Mouse (Mus musculus): ENCODE measurements around the gene Hist1h2ba. TPM values are rescaled to one million over a fixed set of nuclear protein-coding genes. Genes with fewer than 3 reads are reported as not detected.

The Hist1h2ba gene
- polyA plus RNA-seq, 1 experiment from 2014 or later: not detected

DNA sequence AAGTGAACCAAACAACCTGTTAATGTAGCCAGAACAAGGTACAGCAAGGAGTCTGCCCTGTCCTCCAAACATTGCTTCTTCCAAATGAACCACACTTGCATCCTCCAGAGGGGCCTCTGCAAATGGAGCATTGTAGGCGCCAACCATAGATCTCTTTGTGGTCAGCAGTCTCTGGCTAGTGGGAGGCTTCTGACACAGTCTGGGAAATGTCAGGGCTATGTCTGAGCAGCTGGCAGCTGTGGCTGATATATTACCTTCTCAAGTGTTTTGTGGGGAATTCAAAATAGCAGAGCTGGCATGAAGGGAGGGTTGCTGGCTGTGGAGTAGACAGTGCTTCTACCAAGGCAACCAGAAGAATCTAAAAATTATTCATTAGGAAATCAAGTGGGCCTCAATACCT lies 17.8 kb downstream of the Hist1h2ba start:
- Histone ChIP-seq H3K4me3 (ENCODE audit: low read depth, low read length) (no peak overlapping the region), H3K27ac (ENCODE audit: low read length) (no peak overlapping the region), H3K9me3 (ENCODE audit: control insufficient read depth, low read depth, low read length) (no peaks in the 10 kb centered on the region), H3K4me2 (replicated peaks; ENCODE audit: low read depth, low read length) (no peak overlapping the region), H3K27me3 (ENCODE audit: control insufficient read depth, insufficient read depth, low read length) (no peaks in the 10 kb centered on the region), H3K9ac (replicated peaks; ENCODE audit: low read depth, low read length) (no peak overlapping the region), H3K36me3 (ENCODE audit: control insufficient read depth, insufficient read depth, low read length) (no peaks in the 10 kb centered on the region), H3K4me1 (ENCODE audit: control insufficient read depth, insufficient read depth, low read length) (0 out of 2 replicates have a peak, but pooled peaks cover 5% of the 10 kb centered on the region)
- 61% methylated on average over 1 of the region's 1 CpGs for WGBS
- ATAC-seq (ENCODE audit: insufficient number of reproducible peaks, insufficient read depth, low FRiP score, low read depth): no peak

DNA sequence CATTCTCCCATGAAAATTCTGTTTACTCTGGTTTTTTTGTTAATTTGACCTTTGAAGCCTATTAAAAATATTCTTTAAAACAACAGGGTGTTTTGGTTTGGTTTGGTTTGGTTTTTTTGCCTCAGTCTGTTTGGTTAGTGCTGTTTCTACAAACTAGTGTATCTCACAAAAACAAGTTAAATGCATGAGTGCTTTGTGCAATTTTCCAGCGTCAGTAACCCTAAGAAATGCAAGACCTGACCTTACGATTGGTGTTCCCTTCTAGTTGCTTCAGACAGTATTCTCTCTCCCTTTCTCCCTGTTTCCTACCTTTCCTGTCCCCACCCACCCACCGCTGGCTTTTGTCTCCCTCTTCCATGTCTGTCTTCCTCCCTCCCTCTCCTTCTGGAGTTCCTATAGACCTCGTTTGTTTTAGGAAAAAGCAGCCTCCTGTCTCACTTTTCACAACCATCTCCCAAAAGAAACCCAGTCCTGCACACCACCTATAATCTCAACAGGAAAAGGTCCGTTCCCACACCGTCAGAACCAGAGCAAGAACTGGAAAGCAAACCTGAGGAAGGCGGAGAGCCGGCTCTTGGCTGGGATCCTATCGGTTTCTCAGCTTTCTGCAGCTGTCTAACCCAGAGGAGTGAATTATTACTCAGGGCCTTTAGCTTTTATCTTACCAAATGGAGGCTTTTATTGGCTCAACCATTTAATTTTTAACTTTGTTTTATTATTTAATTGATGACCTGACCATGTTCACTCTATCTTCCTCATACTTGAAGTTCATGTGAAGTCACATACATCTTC lies 19.4 kb downstream of the Hist1h2ba start, which contains the start of gene Slc17a4:
Slc17a4 (minus strand) TSS at position 634 of the 792 bp plus-strand sequence.
- Histone ChIP-seq H3K9ac (replicated peaks; ENCODE audit: low read depth, low read length) (no peak within 1 kb of the TSS), H3K9me3 (ENCODE audit: control insufficient read depth, low read depth, low read length) (no peaks in the 10 kb centered on the region), H3K4me2 (replicated peaks; ENCODE audit: low read depth, low read length) (no peak within 1 kb of the TSS), H3K27ac (ENCODE audit: low read length) (no peak within 1 kb of the TSS), H3K4me1 (ENCODE audit: control insufficient read depth, insufficient read depth, low read length) (0 out of 2 replicates have a peak, but pooled peaks cover 5% of the 10 kb centered on the region), H3K27me3 (ENCODE audit: control insufficient read depth, insufficient read depth, low read length) (no peaks in the 10 kb centered on the region), H3K36me3 (ENCODE audit: control insufficient read depth, insufficient read depth, low read length) (no peaks in the 10 kb centered on the region), H3K4me3 (ENCODE audit: low read depth, low read length) (no peak within 1 kb of the TSS)
- 50% methylated on average over 9 of the region's 9 CpGs for WGBS
- ATAC-seq (ENCODE audit: insufficient number of reproducible peaks, insufficient read depth, low FRiP score, low read depth): no peak

DNA sequence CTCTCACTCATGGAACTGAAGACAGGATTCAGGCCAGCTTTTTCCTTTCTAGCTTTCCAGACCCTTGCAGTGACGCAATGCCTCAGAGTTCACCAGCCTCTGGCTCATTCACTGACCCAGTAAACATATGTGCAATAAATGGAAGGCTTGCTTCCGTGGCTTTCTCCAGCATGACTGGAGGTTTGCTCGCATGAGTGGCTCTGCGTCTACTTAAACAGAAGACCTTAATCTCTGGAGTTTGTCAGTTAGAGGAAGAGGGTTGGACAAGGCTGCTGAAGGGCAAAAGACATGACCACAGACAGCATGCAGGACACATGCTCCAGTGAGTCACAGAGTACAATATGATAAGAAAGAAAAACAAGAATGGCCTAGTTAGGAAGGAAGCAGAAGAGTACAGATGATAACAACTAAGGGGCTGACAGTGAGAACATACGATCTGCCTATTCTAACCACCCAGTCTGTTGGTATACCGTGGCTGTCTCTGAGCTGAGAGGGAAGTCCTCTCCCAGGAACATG lies 20.1 kb downstream of the Hist1h2ba start:
- Histone ChIP-seq H3K4me1 (ENCODE audit: control insufficient read depth, insufficient read depth, low read length) (0 out of 2 replicates have a peak, but pooled peaks cover 5% of the 10 kb centered on the region), H3K9ac (replicated peaks; ENCODE audit: low read depth, low read length) (no peak overlapping the region), H3K36me3 (ENCODE audit: control insufficient read depth, insufficient read depth, low read length) (no peaks in the 10 kb centered on the region), H3K9me3 (ENCODE audit: control insufficient read depth, low read depth, low read length) (no peaks in the 10 kb centered on the region), H3K4me2 (replicated peaks; ENCODE audit: low read depth, low read length) (no peak overlapping the region), H3K4me3 (ENCODE audit: low read depth, low read length) (no peak overlapping the region), H3K27ac (ENCODE audit: low read length) (no peak overlapping the region), H3K27me3 (ENCODE audit: control insufficient read depth, insufficient read depth, low read length) (no peaks in the 10 kb centered on the region)
- 52% methylated on average over 6 of the region's 6 CpGs for WGBS
- no peak for ATAC-seq (ENCODE audit: insufficient number of reproducible peaks, insufficient read depth, low FRiP score, low read depth)

DNA sequence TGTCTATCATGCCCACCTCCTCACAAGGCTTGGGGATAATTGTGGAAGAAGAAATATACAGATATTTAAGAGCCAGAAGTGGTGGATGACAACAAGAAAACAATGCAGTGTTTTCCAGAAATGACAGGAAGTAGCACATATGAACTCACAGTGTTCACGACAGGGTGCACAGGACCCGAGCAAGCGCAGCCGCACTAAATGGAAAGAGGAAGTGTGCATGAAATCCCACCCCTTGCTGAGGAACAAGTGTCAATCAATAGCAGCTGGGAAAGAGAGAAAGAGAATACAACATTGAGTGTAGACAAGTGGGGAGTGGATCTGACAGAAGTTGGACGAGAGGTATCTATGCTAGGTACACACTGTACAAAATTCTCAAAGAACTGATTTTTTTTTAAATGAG lies 22.6 kb downstream of the Hist1h2ba start:
- Histone ChIP-seq H3K4me2 (replicated peaks; ENCODE audit: low read depth, low read length) (no peak overlapping the region), H3K27ac (ENCODE audit: low read length) (no peak overlapping the region), H3K9ac (replicated peaks; ENCODE audit: low read depth, low read length) (no peak overlapping the region), H3K27me3 (ENCODE audit: control insufficient read depth, insufficient read depth, low read length) (no peaks in the 10 kb centered on the region), H3K36me3 (ENCODE audit: control insufficient read depth, insufficient read depth, low read length) (no peaks in the 10 kb centered on the region), H3K4me1 (ENCODE audit: control insufficient read depth, insufficient read depth, low read length) (0 out of 2 replicates have a peak, but pooled peaks cover 5% of the 10 kb centered on the region), H3K4me3 (ENCODE audit: low read depth, low read length) (no peak overlapping the region), H3K9me3 (ENCODE audit: control insufficient read depth, low read depth, low read length) (no peaks in the 10 kb centered on the region)
- WGBS: 89% methylated on average over 5 of the region's 5 CpGs
- no peak for ATAC-seq (ENCODE audit: insufficient number of reproducible peaks, insufficient read depth, low FRiP score, low read depth)

DNA sequence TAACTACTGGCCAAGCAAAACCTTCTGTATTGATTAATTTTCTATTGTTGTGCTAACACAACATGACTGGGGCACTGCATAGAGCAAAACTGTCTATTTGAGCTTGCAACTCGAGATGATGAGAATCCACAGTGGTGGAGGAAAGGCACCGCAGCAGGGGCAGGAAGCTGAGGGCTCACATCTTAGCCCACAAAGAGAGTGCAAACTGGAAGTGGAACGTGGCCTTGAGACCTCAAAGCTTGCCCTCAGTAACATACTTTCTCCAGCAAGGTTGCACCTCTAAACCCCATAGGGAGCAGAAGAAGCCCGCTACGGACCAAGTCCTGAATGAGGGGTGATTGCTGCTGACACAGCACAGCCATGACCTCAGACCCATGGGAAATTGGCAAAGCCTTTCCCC lies 23.8 kb downstream of the Hist1h2ba start:
- no peak overlapping the region for H3K27ac ChIP-seq (ENCODE audit: low read length)
- H3K4me1 ChIP-seq (ENCODE audit: control insufficient read depth, insufficient read depth, low read length): 0 out of 2 replicates have a peak, but pooled peaks cover under 1% of the 10 kb centered on the region
- H3K36me3 ChIP-seq (ENCODE audit: control insufficient read depth, insufficient read depth, low read length): no peaks in the 10 kb centered on the region
- no peaks in the 10 kb centered on the region for H3K9me3 ChIP-seq (ENCODE audit: control insufficient read depth, low read depth, low read length)
- H3K4me2 ChIP-seq (replicated peaks; ENCODE audit: low read depth, low read length): no peak overlapping the region
- H3K27me3 ChIP-seq (ENCODE audit: control insufficient read depth, insufficient read depth, low read length): no peaks in the 10 kb centered on the region
- no peak overlapping the region for H3K4me3 ChIP-seq (ENCODE audit: low read depth, low read length)
- no peak for ATAC-seq (ENCODE audit: insufficient number of reproducible peaks, insufficient read depth, low FRiP score, low read depth)
- 78% methylated on average over 5 of the region's 5 CpGs for WGBS
- H3K9ac ChIP-seq (replicated peaks; ENCODE audit: low read depth, low read length): no peak overlapping the region

DNA sequence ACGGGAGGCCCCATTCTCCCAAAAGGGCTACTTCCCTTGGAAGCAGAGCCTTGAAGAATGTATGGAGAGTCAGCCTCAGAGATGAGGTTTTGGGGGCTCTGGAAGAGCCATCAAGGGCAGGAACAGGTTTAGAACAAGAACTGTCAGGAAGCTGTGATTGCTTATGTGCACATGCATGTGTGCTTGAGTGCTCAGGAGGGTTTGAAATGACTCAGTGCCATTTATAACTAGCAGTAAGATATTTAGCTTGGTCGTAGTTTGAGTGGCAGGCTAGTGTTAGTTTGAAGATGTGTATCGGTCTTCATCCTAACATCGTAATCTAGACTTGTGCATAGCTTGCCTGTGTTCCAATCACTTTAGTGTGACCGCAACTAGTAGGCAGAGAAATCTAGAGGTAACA lies 27.1 kb downstream of the Hist1h2ba start:
- Histone ChIP-seq H3K27ac (ENCODE audit: low read length) (no peak overlapping the region), H3K9ac (replicated peaks; ENCODE audit: low read depth, low read length) (no peak overlapping the region), H3K36me3 (ENCODE audit: control insufficient read depth, insufficient read depth, low read length) (no peaks in the 10 kb centered on the region), H3K27me3 (ENCODE audit: control insufficient read depth, insufficient read depth, low read length) (no peaks in the 10 kb centered on the region), H3K4me2 (replicated peaks; ENCODE audit: low read depth, low read length) (no peak overlapping the region), H3K4me3 (ENCODE audit: low read depth, low read length) (no peak overlapping the region), H3K4me1 (ENCODE audit: control insufficient read depth, insufficient read depth, low read length) (no peaks in the 10 kb centered on the region), H3K9me3 (ENCODE audit: control insufficient read depth, low read depth, low read length) (no peaks in the 10 kb centered on the region)
- WGBS: 92% methylated on average over 5 of the region's 5 CpGs
- ATAC-seq (ENCODE audit: insufficient number of reproducible peaks, insufficient read depth, low FRiP score, low read depth): no peak

DNA sequence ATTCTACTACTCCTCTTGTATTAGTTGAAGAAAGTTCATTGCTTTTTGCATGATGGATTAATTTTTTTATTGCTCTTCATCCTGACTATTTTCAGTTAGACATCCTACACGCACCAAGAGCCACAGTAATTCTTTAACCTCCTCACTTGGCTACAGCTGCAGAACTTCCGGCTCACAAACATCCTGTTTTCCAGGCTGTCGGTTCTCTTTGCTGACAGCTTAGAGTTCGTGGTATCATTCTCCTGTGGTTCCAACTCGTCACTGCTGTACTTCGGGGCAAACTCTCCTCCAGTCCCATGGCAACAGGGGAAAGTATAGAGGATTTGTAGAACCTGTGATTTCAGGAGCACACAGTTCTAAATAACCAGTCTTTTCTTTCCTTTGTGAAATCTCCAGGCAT lies 35.7 kb downstream of the Hist1h2ba start:
- H3K27me3 ChIP-seq (ENCODE audit: control insufficient read depth, insufficient read depth, low read length): no peaks in the 10 kb centered on the region
- ATAC-seq (ENCODE audit: insufficient number of reproducible peaks, insufficient read depth, low FRiP score, low read depth): no peak
- H3K9ac ChIP-seq (replicated peaks; ENCODE audit: low read depth, low read length): no peak overlapping the region
- no peak overlapping the region for H3K4me3 ChIP-seq (ENCODE audit: low read depth, low read length)
- no peak overlapping the region for H3K27ac ChIP-seq (ENCODE audit: low read length)
- no peak overlapping the region for H3K4me2 ChIP-seq (replicated peaks; ENCODE audit: low read depth, low read length)
- no peaks in the 10 kb centered on the region for H3K36me3 ChIP-seq (ENCODE audit: control insufficient read depth, insufficient read depth, low read length)
- no peaks in the 10 kb centered on the region for H3K4me1 ChIP-seq (ENCODE audit: control insufficient read depth, insufficient read depth, low read length)
- H3K9me3 ChIP-seq (ENCODE audit: control insufficient read depth, low read depth, low read length): no peaks in the 10 kb centered on the region
- WGBS: 55% methylated on average over 6 of the region's 6 CpGs

DNA sequence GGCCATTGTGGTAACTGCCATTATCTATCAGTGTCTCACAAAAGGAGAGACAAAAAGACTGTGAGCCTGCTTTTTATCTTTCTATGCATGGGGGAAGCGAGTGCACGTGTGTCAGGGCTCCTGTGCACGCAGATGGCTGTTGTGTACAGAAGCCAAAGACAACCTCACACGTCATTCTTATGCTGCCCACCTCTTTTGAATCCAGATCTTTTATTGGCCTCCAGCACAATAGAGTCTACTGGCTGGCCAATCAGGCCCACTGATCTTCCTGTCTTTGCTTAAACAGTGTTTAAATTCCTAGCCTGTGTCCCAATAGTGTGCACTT lies 40.7 kb downstream of the Hist1h2ba start:
- no peak overlapping the region for H3K9ac ChIP-seq (replicated peaks; ENCODE audit: low read depth, low read length)
- H3K27me3 ChIP-seq (ENCODE audit: control insufficient read depth, insufficient read depth, low read length): no peaks in the 10 kb centered on the region
- no peaks in the 10 kb centered on the region for H3K9me3 ChIP-seq (ENCODE audit: control insufficient read depth, low read depth, low read length)
- H3K4me3 ChIP-seq (ENCODE audit: low read depth, low read length): no peak overlapping the region
- no peak for ATAC-seq (ENCODE audit: insufficient number of reproducible peaks, insufficient read depth, low FRiP score, low read depth)
- 54% methylated on average over 4 of the region's 4 CpGs for WGBS
- H3K27ac ChIP-seq (ENCODE audit: low read length): no peak overlapping the region
- no peaks in the 10 kb centered on the region for H3K4me1 ChIP-seq (ENCODE audit: control insufficient read depth, insufficient read depth, low read length)
- H3K36me3 ChIP-seq (ENCODE audit: control insufficient read depth, insufficient read depth, low read length): no peaks in the 10 kb centered on the region
- no peak overlapping the region for H3K4me2 ChIP-seq (replicated peaks; ENCODE audit: low read depth, low read length)
